Mouse (Mus musculus) hindbrain, postnatal 0 days (tissue): ENCODE measurements around the gene Nup62. TPM values are rescaled to one million over a fixed set of nuclear protein-coding genes. Genes with fewer than 3 reads are reported as not detected.
"Not testable (repeated sequence)": the region's sequence is repeated elsewhere in the genome, so short reads cannot be mapped to it uniquely, and the experiment has no call there.

ENCODE experiments used
- ATAC-seq: fragments of 200-750 bp; cut with Nextera tagmentation; 2 replicates; pipeline ENCODE4 v1.8.0; 2017; ENCODE audit warnings: mild to moderate bottlenecking, moderate TSS enrichment, moderate library complexity
- DNase-seq: peaks from one replicate; pipeline ENCODE4 v3.0.0-alpha.2; 2015; ENCODE audit warnings: low spot score
- H3K27ac ChIP-seq: fragments of 300-500 bp; sonication (generic); 2 replicates; pipeline ENCODE4 v1.5.1; 2014; ENCODE audit warnings: mild to moderate bottlenecking
- H3K27me3 ChIP-seq: fragments of 300-500 bp; sonication (generic); 2 replicates; pipeline ENCODE4 v1.6.1; 2014; ENCODE audit warnings: low read length, mixed read lengths; ENCODE audit not compliant: insufficient read depth
- H3K36me3 ChIP-seq: fragments of 300-500 bp; sonication (generic); 2 replicates; pipeline ENCODE4 v1.6.1; 2014; ENCODE audit warnings: low read length, mixed read lengths; ENCODE audit not compliant: insufficient read depth
- H3K4me1 ChIP-seq: fragments of 300-500 bp; sonication (generic); 2 replicates; pipeline ENCODE4 v1.6.1; 2014; ENCODE audit warnings: antibody characterized with exemption, low read length, mixed read lengths; ENCODE audit not compliant: insufficient read depth
- H3K4me2 ChIP-seq: fragments of 300-500 bp; sonication (generic); 2 replicates; pipeline ENCODE4 v1.6.1; 2014; ENCODE audit warnings: low read depth, mild to moderate bottlenecking, low read length, moderate library complexity, mixed read lengths
- H3K4me3 ChIP-seq: fragments of 300-500 bp; sonication (generic); 2 replicates; pipeline ENCODE4 v1.5.1; 2014; ENCODE audit warnings: low read length
- H3K9ac ChIP-seq: fragments of 300-500 bp; sonication (generic); replicated peaks from 2 replicates; pipeline ENCODE4 v1.6.1; 2014; ENCODE audit warnings: mild to moderate bottlenecking, low read length, moderate library complexity, mixed read lengths
- H3K9me3 ChIP-seq: fragments of 300-500 bp; sonication (generic); 2 replicates; pipeline ENCODE4 v1.6.1; 2016; ENCODE audit warnings: low read length, mixed read lengths
- CTCF ChIP-seq: IDR thresholded peaks from 2 replicates; pipeline ENCODE4 v1.5.1; 2016; ENCODE audit warnings: antibody characterized with exemption, control low read depth, low read depth
- WGBS: fragments of 180-500 bp; shearing (Covaris S2); extraction: QIAGEN DNeasy Blood & Tissue Kit; methylation state at CpG from one replicate; pipeline ENCODE4 v1.1.7; 2014; 5-methylcytosine and 5-hydroxymethylcytosine counted together
- microRNA counts: library from miRNA; unstranded; fragments of <30 nt; microRNA quantifications from one replicate; lab custom pipeline; 2015
- microRNA-seq, 2 experiments: library from miRNA; unstranded; fragments of <30 nt; microRNA quantifications; one replicate each; pipeline ENCODE4; 2016
- polyA plus RNA-seq: library from polyadenylated mRNA; unstranded; fragments of >200 nt; fragmentation: Nextera tagmentation; extraction: Ambion mirVana; gene quantifications from 2 replicates; pipeline ENCODE4 v1.2.1, GENCODE M21; 2015
- total RNA-seq: library from RNA; depleted of rRNA; stranded (reverse); fragments of >200 nt; gene quantifications from 2 replicates; pipeline ENCODE4 v1.2.3, GENCODE M21; 2014; rRNA removed

Nup62 gene
- total and polyA plus RNA-seq, 2 experiments from 2014 or later, result 46.4 to 67.0 TPM

GRCm38 (mm10) chr7:44871774-44872173 is 55.9 kb downstream of the Nup62 start:
- H3K27me3 ChIP-seq, H3K9ac ChIP-seq, H3K9me3 ChIP-seq, H3K36me3 ChIP-seq, H3K4me2 ChIP-seq, DNase-seq, H3K4me3 ChIP-seq, ATAC-seq, H3K27ac ChIP-seq: not testable (repeated sequence)
- H3K4me1 ChIP-seq, result peaks cover 22% of the 10 kb centered on the region
- 90% methylated on average over 2 of the region's 2 CpGs for WGBS
- peak; percentile 22 for TF ChIP-seq CTCF

DNA sequence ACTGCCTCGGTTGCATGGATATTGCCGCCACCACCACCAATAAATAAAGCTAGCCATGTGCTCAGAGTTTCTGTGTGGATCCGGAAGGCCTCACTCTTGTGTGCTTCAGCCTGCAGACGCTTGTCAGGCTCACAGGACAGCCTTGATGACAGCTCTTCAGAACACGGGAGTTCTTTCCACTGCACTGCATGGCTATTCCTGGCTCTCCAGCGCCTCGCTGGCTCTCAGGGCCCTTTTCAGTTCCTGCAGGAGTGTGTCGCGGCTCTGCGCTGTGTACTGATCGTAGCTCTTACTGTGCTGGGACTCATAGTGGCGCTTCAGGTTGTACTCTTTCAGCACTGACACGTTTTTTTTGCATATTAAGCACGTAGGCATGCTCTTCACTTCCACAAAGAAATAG is 61.9 kb downstream of the Nup62 start:
- no peak overlapping the region for H3K27ac ChIP-seq
- no peak for TF ChIP-seq CTCF
- DNase-seq, result no peak
- H3K9ac ChIP-seq, result no peak overlapping the region
- no peak for ATAC-seq
- 84% methylated on average over 14 of the region's 14 CpGs for WGBS
- H3K9me3 ChIP-seq, result no peaks in the 10 kb centered on the region
- peaks cover 63% of the 10 kb centered on the region for H3K36me3 ChIP-seq
- H3K4me3 ChIP-seq, result no peak overlapping the region
- no peak overlapping the region for H3K4me2 ChIP-seq
- H3K4me1 ChIP-seq, result no peaks in the 10 kb centered on the region
- H3K27me3 ChIP-seq, result no peaks in the 10 kb centered on the region

MicroRNA genes within 50 kb of the gene (microRNA counts, 519-probe panel; counts per million panel counts)
- not detected for microRNA mmu-miR-707 (lab: Ali Mortazavi, UCI)

Small RNAs within 50 kb of the gene (microRNA-seq; reads per million reads assigned to microRNA genes)
- gene Mir707, result 0 reads per million in 2 experiments

Other genes starting within 250 kb of the Nup62 start
- gene Napsa, start 243.7 kb upstream of the Nup62 start, total RNA-seq, result 0.90 TPM in 1 of 2 replicates, not detected in the other
- 0.26 and 0.69 TPM in 2 replicates for gene Napsa, start 243.7 kb upstream of the Nup62 start, polyA plus RNA-seq
- gene Kcnc3, start 225.4 kb upstream of the Nup62 start, total RNA-seq, result 24.7 and 37.0 TPM in 2 replicates
- 8.0 and 8.2 TPM in 2 replicates for gene Kcnc3, start 225.4 kb upstream of the Nup62 start, polyA plus RNA-seq
- 9.7 and 10.9 TPM in 2 replicates for gene Myh14, start 145.2 kb upstream of the Nup62 start, total RNA-seq
- gene Myh14, start 145.2 kb upstream of the Nup62 start, polyA plus RNA-seq, result 9.3 and 10.6 TPM in 2 replicates
- gene Izumo2, start 107.3 kb upstream of the Nup62 start, total RNA-seq, result not detected in 2 replicates
- gene Izumo2, start 107.3 kb upstream of the Nup62 start, polyA plus RNA-seq, result not detected in 2 replicates
- gene Vrk3, start 67.7 kb upstream of the Nup62 start, total RNA-seq, result 22.3 and 25.3 TPM in 2 replicates
- gene Vrk3, start 67.7 kb upstream of the Nup62 start, polyA plus RNA-seq, result 28.2 and 33.0 TPM in 2 replicates
- 0.84 and 1.8 TPM in 2 replicates for gene Zfp473, start 65.0 kb upstream of the Nup62 start, total RNA-seq
- gene Zfp473, start 65.0 kb upstream of the Nup62 start, polyA plus RNA-seq, result 0.68 and 0.73 TPM in 2 replicates
- 0.47 and 0.68 TPM in 2 replicates for gene Il4i1, start 299 bp downstream of the Nup62 start, total RNA-seq
- gene Il4i1, start 299 bp downstream of the Nup62 start, polyA plus RNA-seq, result 0.52 and 0.58 TPM in 2 replicates
- gene Atf5, start 570 bp downstream of the Nup62 start, total RNA-seq, result 10.1 and 15.8 TPM in 2 replicates
- gene Atf5, start 570 bp downstream of the Nup62 start, polyA plus RNA-seq, result 4.1 and 4.4 TPM in 2 replicates
- 136 and 156 TPM in 2 replicates for gene Akt1s1, start 32.9 kb downstream of the Nup62 start, total RNA-seq
- gene Akt1s1, start 32.9 kb downstream of the Nup62 start, polyA plus RNA-seq, result 94.3 and 95.4 TPM in 2 replicates
- 53.7 and 98.5 TPM in 2 replicates for gene Tbc1d17, start 33.0 kb downstream of the Nup62 start, total RNA-seq
- 103 and 106 TPM in 2 replicates for gene Tbc1d17, start 33.0 kb downstream of the Nup62 start, polyA plus RNA-seq
- 22.9 and 47.1 TPM in 2 replicates for gene Pnkp, start 41.1 kb downstream of the Nup62 start, total RNA-seq
- 35.7 and 37.5 TPM in 2 replicates for gene Pnkp, start 41.1 kb downstream of the Nup62 start, polyA plus RNA-seq
- gene Ptov1, start 53.7 kb downstream of the Nup62 start, total RNA-seq, result 524 and 597 TPM in 2 replicates
- 416 and 438 TPM in 2 replicates for gene Ptov1, start 53.7 kb downstream of the Nup62 start, polyA plus RNA-seq
- gene Med25, start 76.6 kb downstream of the Nup62 start, total RNA-seq, result 193 and 194 TPM in 2 replicates
- 121 and 123 TPM in 2 replicates for gene Med25, start 76.6 kb downstream of the Nup62 start, polyA plus RNA-seq
- 27.8 and 29.8 TPM in 2 replicates for gene Fuz, start 80.0 kb downstream of the Nup62 start, total RNA-seq
- 14.5 and 14.9 TPM in 2 replicates for gene Fuz, start 80.0 kb downstream of the Nup62 start, polyA plus RNA-seq
- gene Ap2a1, start 113.4 kb downstream of the Nup62 start, total RNA-seq, result 251 and 255 TPM in 2 replicates
- gene Ap2a1, start 113.4 kb downstream of the Nup62 start, polyA plus RNA-seq, result 113 and 115 TPM in 2 replicates
- gene Tsks, start 127.1 kb downstream of the Nup62 start, total RNA-seq, result not detected in 2 replicates
- gene Tsks, start 127.1 kb downstream of the Nup62 start, polyA plus RNA-seq, result 0.25 and 0.40 TPM in 2 replicates
- gene Cpt1c, start 158.8 kb downstream of the Nup62 start, total RNA-seq, result 99.4 and 105 TPM in 2 replicates
- 48.7 and 50.7 TPM in 2 replicates for gene Cpt1c, start 158.8 kb downstream of the Nup62 start, polyA plus RNA-seq
- 215 and 251 TPM in 2 replicates for gene Prmt1, start 170.5 kb downstream of the Nup62 start, total RNA-seq
- 470 and 531 TPM in 2 replicates for gene Prmt1, start 170.5 kb downstream of the Nup62 start, polyA plus RNA-seq
- 42.2 and 48.6 TPM in 2 replicates for gene Irf3, start 181.6 kb downstream of the Nup62 start, total RNA-seq
- 31.5 and 33.7 TPM in 2 replicates for gene Irf3, start 181.6 kb downstream of the Nup62 start, polyA plus RNA-seq
- gene Bcl2l12, start 182.6 kb downstream of the Nup62 start, total RNA-seq, result 7.2 and 15.0 TPM in 2 replicates
- gene Bcl2l12, start 182.6 kb downstream of the Nup62 start, polyA plus RNA-seq, result 13.0 and 13.6 TPM in 2 replicates
- gene Scaf1, start 200.3 kb downstream of the Nup62 start, total RNA-seq, result 76.7 and 77.7 TPM in 2 replicates
- gene Scaf1, start 200.3 kb downstream of the Nup62 start, polyA plus RNA-seq, result 40.7 and 45.6 TPM in 2 replicates
- gene Rras, start 201.9 kb downstream of the Nup62 start, total RNA-seq, result 8.4 and 18.6 TPM in 2 replicates
- gene Rras, start 201.9 kb downstream of the Nup62 start, polyA plus RNA-seq, result 15.8 and 16.9 TPM in 2 replicates
- gene Prr12, start 236.8 kb downstream of the Nup62 start, total RNA-seq, result 14.0 and 18.1 TPM in 2 replicates
- gene Prr12, start 236.8 kb downstream of the Nup62 start, polyA plus RNA-seq, result 7.5 and 9.2 TPM in 2 replicates
- gene Nosip, start 246.3 kb downstream of the Nup62 start, total RNA-seq, result 72.9 and 83.1 TPM in 2 replicates
- 64.5 and 67.4 TPM in 2 replicates for gene Nosip, start 246.3 kb downstream of the Nup62 start, polyA plus RNA-seq
- gene Prrg2, start 246.6 kb downstream of the Nup62 start, total RNA-seq, result 10.5 and 12.4 TPM in 2 replicates
- gene Prrg2, start 246.6 kb downstream of the Nup62 start, polyA plus RNA-seq, result 15.3 and 17.2 TPM in 2 replicates